Mouse (Mus musculus) heart, adult 2 months (tissue): ENCODE results near the gene Olfr1141. TPM values are rescaled to one million over a fixed set of nuclear protein-coding genes. Genes with fewer than 3 reads are reported as not detected.

Experiments used
- DNase-seq, 2 experiments: peaks; one replicate each; pipeline ENCODE4 v3.0.0; 2021
- H3K27ac ChIP-seq: fragments of 200-600 bp; 2 replicates; pipeline ENCODE4 v1.8.1; 2022
- H3K27me3 ChIP-seq: fragments of 200-500 bp; 2 replicates; pipeline ENCODE4 v1.6.1; 2012; ENCODE audit warnings: mild to moderate bottlenecking, low read length, inconsistent platforms, mixed read lengths; ENCODE audit not compliant: control insufficient read depth, insufficient read depth
- H3K36me3 ChIP-seq: fragments of 200-500 bp; 2 replicates; pipeline ENCODE4 v1.6.1; 2012; ENCODE audit warnings: low read length, inconsistent platforms; ENCODE audit not compliant: control insufficient read depth, insufficient read depth
- H3K4me1 ChIP-seq: fragments of 200-500 bp; 2 replicates; pipeline ENCODE4 v1.6.1; 2011; ENCODE audit warnings: low read length; ENCODE audit not compliant: control insufficient read depth, insufficient read depth
- H3K4me3 ChIP-seq: fragments of 200-600 bp; 2 replicates; pipeline ENCODE4 v1.8.1; 2022
- H3K79me2 ChIP-seq: fragments of 200-500 bp; replicated peaks from 2 replicates; pipeline ENCODE4 v1.6.1; 2012; ENCODE audit warnings: mild to moderate bottlenecking, inconsistent platforms, low read length, moderate library complexity, mixed read lengths; ENCODE audit not compliant: control insufficient read depth, insufficient read depth
- H3K9ac ChIP-seq: fragments of 200-500 bp; 2 replicates; pipeline ENCODE4 v1.6.1; 2012; ENCODE audit warnings: low read depth, mild to moderate bottlenecking, control low read depth, inconsistent platforms, low read length, mixed read lengths
- CTCF ChIP-seq: fragments of 200-600 bp; IDR thresholded peaks from 2 replicates; pipeline ENCODE4 v1.8.1; 2022; ENCODE audit warnings: antibody characterized with exemption, mild to moderate bottlenecking, moderate library complexity
- EP300 ChIP-seq: fragments of 200-500 bp; IDR thresholded peaks from 2 replicates; pipeline ENCODE4 v1.6.1; 2011; ENCODE audit warnings: low read depth, low read length, control low read depth; ENCODE audit not compliant: insufficient read depth
- POLR2A ChIP-seq: fragments of 200-500 bp; IDR thresholded peaks from 2 replicates; pipeline ENCODE4 v1.6.1; 2011; ENCODE audit warnings: mild to moderate bottlenecking, low read depth, low read length, control low read depth; ENCODE audit not compliant: insufficient read depth
- WGBS: fragments of 180-500 bp; shearing (Covaris S2); methylation state at CpG from one replicate; pipeline ENCODE4 v1.1.7; 2018; 5-methylcytosine and 5-hydroxymethylcytosine counted together
- intact Hi-C: fragments of 180-260 bp; cut with DNase I; formaldehyde crosslinking; loops from one replicate; pipeline ENCODE4 v1.15.1; 2025
- long read RNA-seq: library from polyadenylated mRNA; stranded (forward); transcript quantifications from one replicate; pipeline ENCODE4 v2.0.0, GENCODE M21; 2021
- polyA plus RNA-seq: library from polyadenylated mRNA; depleted of rRNA; stranded (reverse); fragments of >200 nt; gene quantifications from 2 replicates; pipeline ENCODE4 v1.2.3, GENCODE M21; 2012; rRNA removed
- total RNA-seq, 2 experiments: library from RNA; stranded (reverse); gene quantifications; 2 replicates each; pipeline ENCODE4 v1.2.3; 2021

The Olfr1141 gene
- total RNA-seq (not detected), polyA plus RNA-seq (not detected in 2 replicates)
- long read RNA-seq = 0 reads

DNA sequence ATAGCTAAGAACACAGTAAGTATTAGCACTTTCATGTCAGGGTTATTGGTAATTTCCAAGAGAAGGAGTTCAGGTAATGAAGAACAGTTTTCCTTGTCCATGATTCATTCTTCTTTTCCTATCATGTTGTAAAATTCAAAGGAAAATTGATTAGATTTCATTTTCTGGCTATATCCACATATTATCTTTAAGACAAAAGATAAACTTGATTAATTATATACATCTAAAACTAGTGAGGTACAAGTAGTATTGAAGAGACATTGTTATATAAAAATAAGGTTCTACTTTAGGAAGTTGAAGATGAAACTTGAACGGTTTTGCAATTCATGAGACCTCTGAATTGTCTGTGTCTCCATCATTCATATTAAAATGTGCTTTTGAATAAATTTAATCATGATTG lies at the start of gene Olfr1141:
Olfr1141 (minus strand) TSS at position 101 of the 400 bp plus-strand sequence.
- Histone ChIP-seq H3K9ac (no peak within 1 kb of the TSS), H3K36me3 (no peaks in the 10 kb centered on the region), H3K27me3 (no peaks in the 10 kb centered on the region), H3K79me2 (no peaks in the 10 kb centered on the region), H3K4me3 (no peak within 1 kb of the TSS), H3K27ac (no peak within 1 kb of the TSS), H3K4me1 (no peaks in the 10 kb centered on the region)
- WGBS = 54% methylated on average over 1 of the region's 1 CpGs
- no peak for DNase-seq
- TF ChIP-seq EP300 = no peak
- TF ChIP-seq CTCF = no peak
- intact Hi-C loops = no loop called here

DNA sequence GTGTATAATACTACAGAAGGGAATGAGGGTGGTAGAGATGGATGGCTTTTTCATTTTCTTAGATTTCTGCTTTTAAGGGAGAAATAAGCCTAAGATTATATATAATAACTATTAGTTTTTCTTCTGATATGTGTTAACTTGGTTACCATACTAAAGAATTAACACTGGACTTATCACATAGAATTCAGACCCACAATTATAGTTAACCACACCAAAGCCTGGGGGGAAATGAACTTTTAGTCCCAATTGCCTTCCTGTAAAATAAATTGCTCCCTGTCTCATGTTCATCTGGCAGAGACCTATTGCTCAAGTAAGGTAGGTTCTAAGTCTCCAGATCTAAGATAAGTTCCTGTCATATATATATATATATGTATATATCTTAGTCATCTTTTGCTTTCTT lies 46.5 kb upstream of the Olfr1141 start, which contains the start of gene Olfr1143:
Olfr1143 (plus strand) TSS at position 301 of the 400 bp plus-strand sequence.
- intact Hi-C loops = no loop called here
- Histone ChIP-seq H3K27me3 (no peaks in the 10 kb centered on the region), H3K9ac (no peak within 1 kb of the TSS), H3K27ac (no peak within 1 kb of the TSS), H3K4me1 (no peaks in the 10 kb centered on the region), H3K79me2 (no peaks in the 10 kb centered on the region), H3K4me3 (no peak within 1 kb of the TSS), H3K36me3 (no peaks in the 10 kb centered on the region)
- DNase-seq = no peak
- no peak for TF ChIP-seq EP300
- TF ChIP-seq CTCF = no peak
- TF ChIP-seq POLR2A = no peak

DNA sequence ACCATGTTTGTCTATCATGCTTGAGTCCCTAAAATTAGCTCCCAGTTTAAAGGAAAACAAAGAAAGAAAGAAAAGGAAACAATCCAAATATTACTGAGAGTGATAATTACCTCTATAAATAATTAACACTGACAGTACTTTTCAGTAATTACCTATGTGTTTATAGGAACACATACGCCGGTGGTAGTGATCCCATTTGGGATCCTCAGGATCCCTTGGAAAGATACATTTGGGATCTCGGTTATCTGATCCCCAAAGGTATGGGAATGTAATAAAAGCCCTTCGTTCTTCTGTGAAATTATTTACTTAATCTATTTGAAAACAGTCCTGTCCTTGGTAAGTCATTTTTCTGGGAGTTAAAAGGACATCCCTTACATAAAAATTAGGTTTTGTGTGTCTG lies 25.4 kb upstream of the Olfr1141 start, which contains the start of gene Olfr152:
Olfr152 (plus strand) TSS at position 301 of the 400 bp plus-strand sequence.
- no peaks in the 10 kb centered on the region for H3K27me3 ChIP-seq
- no peak within 1 kb of the TSS for H3K4me3 ChIP-seq
- no peaks in the 10 kb centered on the region for H3K79me2 ChIP-seq
- intact Hi-C loops = no loop called here
- no peaks in the 10 kb centered on the region for H3K4me1 ChIP-seq
- WGBS = 73% methylated on average over 4 of the region's 4 CpGs
- H3K36me3 ChIP-seq = no peaks in the 10 kb centered on the region
- no peak for DNase-seq
- H3K27ac ChIP-seq = no peak within 1 kb of the TSS
- TF ChIP-seq CTCF = no peak
- TF ChIP-seq POLR2A = no peak
- TF ChIP-seq EP300 = no peak
- no peak within 1 kb of the TSS for H3K9ac ChIP-seq

GRCm38 (mm10) chr2:87776143-87776542 lies 22.4 kb upstream of the Olfr1141 start:
- no peaks in the 10 kb centered on the region for H3K36me3 ChIP-seq

DNA sequence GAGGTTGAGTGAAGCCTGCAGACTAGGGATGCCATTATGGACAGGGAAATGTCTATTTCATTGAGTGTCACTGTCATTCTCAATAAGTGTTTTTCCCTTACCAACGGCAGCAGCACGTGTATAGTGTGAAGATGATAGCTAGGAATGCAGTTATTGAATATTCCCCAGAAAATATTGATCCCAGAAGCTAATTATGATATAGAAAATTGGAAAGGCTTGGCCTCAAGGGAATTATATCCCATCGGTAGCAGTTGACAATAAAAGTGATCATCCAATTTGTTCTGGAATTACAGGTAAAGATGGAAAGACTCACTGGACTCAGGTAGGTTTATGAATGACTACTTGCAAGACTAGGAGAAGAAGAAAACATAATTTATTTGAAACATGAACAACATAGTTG lies 10.3 kb downstream of the Olfr1141 start, which contains the start of gene Olfr1140:
Olfr1140 (plus strand) TSS at position 301 of the 400 bp plus-strand sequence.
- TF ChIP-seq CTCF = no peak
- TF ChIP-seq POLR2A = no peak
- no peak for TF ChIP-seq EP300
- H3K27me3 ChIP-seq = no peaks in the 10 kb centered on the region
- intact Hi-C loops = no loop called here
- H3K9ac ChIP-seq = no peak within 1 kb of the TSS
- H3K4me3 ChIP-seq = no peak within 1 kb of the TSS
- H3K4me1 ChIP-seq = no peaks in the 10 kb centered on the region
- H3K27ac ChIP-seq = no peak within 1 kb of the TSS
- DNase-seq = no peak
- WGBS = 53% methylated on average over 3 of the region's 3 CpGs
- H3K36me3 ChIP-seq = no peaks in the 10 kb centered on the region
- H3K79me2 ChIP-seq = no peaks in the 10 kb centered on the region

More at GRCm38 (mm10) chr2:87776143-87776542, 22.4 kb upstream of the Olfr1141 start:
- no peaks in the 10 kb centered on the region for H3K27me3 ChIP-seq
- no peak for DNase-seq
- no peak overlapping the region for H3K4me3 ChIP-seq
- intact Hi-C loops = no loop called here
- WGBS = 38% methylated on average over 1 of the region's 1 CpGs
- H3K79me2 ChIP-seq = no peaks in the 10 kb centered on the region
- TF ChIP-seq CTCF = 0 out of 2 replicates have a peak, but pooled peaks have one; percentile 10
- TF ChIP-seq POLR2A = no peak
- no peak for TF ChIP-seq EP300
- H3K9ac ChIP-seq = no peak overlapping the region
- no peaks in the 10 kb centered on the region for H3K4me1 ChIP-seq
- H3K27ac ChIP-seq = no peak overlapping the region

GRCm38 (mm10) chr2:87739878-87740277 lies 13.9 kb downstream of the Olfr1141 start, which contains the start of gene Olfr1138:
TSS of gene Olfr1138 (minus strand) at chr2:87739978.
- 66% methylated on average over 1 of the region's 1 CpGs for WGBS

More at GRCm38 (mm10) chr2:87739878-87740277, 13.9 kb downstream of the Olfr1141 start, which contains the start of gene Olfr1138:
- DNase-seq = no peak
- no peaks in the 10 kb centered on the region for H3K79me2 ChIP-seq
- H3K27me3 ChIP-seq = no peaks in the 10 kb centered on the region
- no peak within 1 kb of the TSS for H3K9ac ChIP-seq
- H3K36me3 ChIP-seq = no peaks in the 10 kb centered on the region
- H3K27ac ChIP-seq = no peak within 1 kb of the TSS
- intact Hi-C loops = no loop called here
- H3K4me1 ChIP-seq = no peaks in the 10 kb centered on the region
- TF ChIP-seq EP300 (no peak), POLR2A (no peak), CTCF (no peak)
- H3K4me3 ChIP-seq = no peak within 1 kb of the TSS
